Mouse (Mus musculus) kidney, postnatal 0 days (tissue): ENCODE results near the gene Fat3. TPM values are rescaled to one million over a fixed set of nuclear protein-coding genes. Genes with fewer than 3 reads are reported as not detected.

ENCODE experiments used
- ATAC-seq: fragments of 200-750 bp; cut with Nextera tagmentation; replicated peaks from 2 replicates; pipeline ENCODE4 v1.8.0; 2017; ENCODE audit warnings: low read depth, moderate number of reproducible peaks, moderate TSS enrichment, moderate library complexity; ENCODE audit not compliant: low FRiP score
- DNase-seq: peaks from one replicate; pipeline ENCODE4 v3.0.0-alpha.2; 2016; ENCODE audit warnings: low spot score
- H3K27ac ChIP-seq: fragments of 300-500 bp; sonication (generic); 2 replicates; pipeline ENCODE4 v1.5.1; 2014; ENCODE audit warnings: mild to moderate bottlenecking
- H3K27me3 ChIP-seq: fragments of 300-500 bp; sonication (generic); 2 replicates; pipeline ENCODE4 v1.6.1; 2014; ENCODE audit warnings: low read length, mixed read lengths; ENCODE audit not compliant: insufficient read depth
- H3K36me3 ChIP-seq: fragments of 300-500 bp; sonication (generic); 2 replicates; pipeline ENCODE4 v1.6.1; 2014; ENCODE audit warnings: low read length, mixed read lengths; ENCODE audit not compliant: insufficient read depth
- H3K4me1 ChIP-seq: fragments of 300-500 bp; sonication (generic); replicated peaks from 2 replicates; pipeline ENCODE4 v1.6.1; 2014; ENCODE audit warnings: antibody characterized with exemption, low read length, mixed read lengths; ENCODE audit not compliant: insufficient read depth
- H3K4me2 ChIP-seq: fragments of 300-500 bp; sonication (generic); 2 replicates; pipeline ENCODE4 v1.6.1; 2014; ENCODE audit warnings: mild to moderate bottlenecking, low read length, moderate library complexity, mixed read lengths
- H3K4me3 ChIP-seq: fragments of 300-500 bp; sonication (generic); replicated peaks from 2 replicates; pipeline ENCODE4 v1.5.1; 2014; ENCODE audit warnings: low read depth, low read length
- H3K9ac ChIP-seq: fragments of 300-500 bp; sonication (generic); 2 replicates; pipeline ENCODE4 v1.6.1; 2014; ENCODE audit warnings: low read depth, low read length
- H3K9me3 ChIP-seq: fragments of 300-500 bp; sonication (generic); replicated peaks from 2 replicates; pipeline ENCODE4 v1.6.1; 2016; ENCODE audit warnings: low read length, inconsistent platforms, mixed read lengths
- CTCF ChIP-seq: IDR thresholded peaks from 2 replicates; pipeline ENCODE4 v1.5.1; 2016; ENCODE audit warnings: antibody characterized with exemption, low read depth, mild to moderate bottlenecking, moderate library complexity
- WGBS: fragments of 180-500 bp; shearing (Covaris S2); extraction: QIAGEN DNeasy Blood & Tissue Kit; methylation state at CpG from one replicate; pipeline ENCODE4 v1.1.7; 2014; 5-methylcytosine and 5-hydroxymethylcytosine counted together
- polyA plus RNA-seq: library from polyadenylated mRNA; unstranded; fragments of >200 nt; fragmentation: Nextera tagmentation; extraction: Ambion mirVana; gene quantifications from 2 replicates; pipeline ENCODE4 v1.2.1, GENCODE M21; 2015

The Fat3 gene
- polyA plus RNA-seq, 1 experiment from 2014 or later = 1.5 TPM

GRCm38 (mm10) chr9:16441930-16442329 lies 59.2 kb downstream of the Fat3 start:
- no peak for ATAC-seq
- H3K9me3 ChIP-seq = no peaks in the 10 kb centered on the region
- 77% methylated on average over 4 of the region's 4 CpGs for WGBS
- H3K9ac ChIP-seq = no peak overlapping the region
- no peak overlapping the region for H3K4me3 ChIP-seq
- H3K4me1 ChIP-seq = no peaks in the 10 kb centered on the region
- no peaks in the 10 kb centered on the region for H3K36me3 ChIP-seq
- H3K27ac ChIP-seq = no peak overlapping the region
- H3K27me3 ChIP-seq = no peaks in the 10 kb centered on the region
- H3K4me2 ChIP-seq = no peak overlapping the region
- peak; percentile 2 for DNase-seq
- no peak for TF ChIP-seq CTCF

- H3K36me3 ChIP-seq = no peaks in the 10 kb centered on the region
- 73% methylated on average over 6 of the region's 6 CpGs for WGBS
- no peak overlapping the region for H3K4me3 ChIP-seq
- ATAC-seq = no peak
- no peak for DNase-seq
- no peak overlapping the region for H3K9ac ChIP-seq
- no peaks in the 10 kb centered on the region for H3K9me3 ChIP-seq
- no peaks in the 10 kb centered on the region for H3K4me1 ChIP-seq
- TF ChIP-seq CTCF = no peak
- H3K27me3 ChIP-seq = no peaks in the 10 kb centered on the region
- H3K4me2 ChIP-seq = no peak overlapping the region
- no peak overlapping the region for H3K27ac ChIP-seq
These were observed 60.4 kb downstream of the Fat3 start for GRCm38 (mm10) chr9:16440638-16441037.

- WGBS = 27% methylated on average over 3 of the region's 3 CpGs
- ATAC-seq = no peak
These were observed 61.1 kb downstream of the Fat3 start for GRCm38 (mm10) chr9:16439941-16440340.

GRCm38 (mm10) chr9:16437805-16438204 lies 63.3 kb downstream of the Fat3 start:
- Histone ChIP-seq H3K4me3 (no peak overlapping the region), H3K9me3 (no peaks in the 10 kb centered on the region), H3K9ac (no peak overlapping the region), H3K4me1 (no peaks in the 10 kb centered on the region), H3K4me2 (no peak overlapping the region), H3K27me3 (no peaks in the 10 kb centered on the region), H3K27ac (no peak overlapping the region), H3K36me3 (no peaks in the 10 kb centered on the region)
- no peak for DNase-seq
- no peak for ATAC-seq
- no peak for TF ChIP-seq CTCF
- 54% methylated on average over 5 of the region's 5 CpGs for WGBS

More at GRCm38 (mm10) chr9:16439941-16440340, 61.1 kb downstream of the Fat3 start:
- H3K27ac ChIP-seq = no peak overlapping the region
- TF ChIP-seq CTCF = no peak
- H3K36me3 ChIP-seq = no peaks in the 10 kb centered on the region
- no peak overlapping the region for H3K9ac ChIP-seq
- H3K27me3 ChIP-seq = no peaks in the 10 kb centered on the region
- DNase-seq = peak; percentile 6
- H3K4me2 ChIP-seq = no peak overlapping the region
- H3K9me3 ChIP-seq = no peaks in the 10 kb centered on the region
- no peak overlapping the region for H3K4me3 ChIP-seq
- no peaks in the 10 kb centered on the region for H3K4me1 ChIP-seq

- Histone ChIP-seq H3K9ac (no peak overlapping the region), H3K4me3 (no peak overlapping the region), H3K9me3 (no peaks in the 10 kb centered on the region), H3K36me3 (no peaks in the 10 kb centered on the region), H3K4me2 (no peak overlapping the region), H3K27ac (no peak overlapping the region), H3K4me1 (no peaks in the 10 kb centered on the region), H3K27me3 (no peaks in the 10 kb centered on the region)
- no peak for TF ChIP-seq CTCF
- ATAC-seq (no peak), DNase-seq (peak; percentile 37)
- WGBS = 54% methylated on average over 5 of the region's 5 CpGs
These were observed 72.5 kb downstream of the Fat3 start for GRCm38 (mm10) chr9:16428589-16428988.

GRCm38 (mm10) chr9:16422707-16423106 lies 78.4 kb downstream of the Fat3 start:
- no peak for TF ChIP-seq CTCF
- Histone ChIP-seq H3K9me3 (no peaks in the 10 kb centered on the region), H3K4me1 (no peaks in the 10 kb centered on the region), H3K4me3 (no peak overlapping the region), H3K4me2 (no peak overlapping the region), H3K27ac (no peak overlapping the region), H3K9ac (no peak overlapping the region), H3K36me3 (no peaks in the 10 kb centered on the region), H3K27me3 (no peaks in the 10 kb centered on the region)
- no peak for DNase-seq
- 88% methylated on average over 2 of the region's 2 CpGs for whole genome bisulfite sequencing
- no peak for ATAC-seq

GRCm38 (mm10) chr9:16402815-16403214 lies 98.3 kb downstream of the Fat3 start:
- no peaks in the 10 kb centered on the region for H3K36me3 ChIP-seq
- H3K27me3 ChIP-seq = no peaks in the 10 kb centered on the region
- no peaks in the 10 kb centered on the region for H3K9me3 ChIP-seq
- no peaks in the 10 kb centered on the region for H3K4me1 ChIP-seq
- no peak overlapping the region for H3K4me2 ChIP-seq
- TF ChIP-seq CTCF = no peak
- no peak overlapping the region for H3K9ac ChIP-seq
- no peak overlapping the region for H3K27ac ChIP-seq
- no peak for ATAC-seq
- no peak overlapping the region for H3K4me3 ChIP-seq
- no peak for DNase-seq
- 86% methylated on average over 3 of the region's 3 CpGs for WGBS
